Mouse (Mus musculus) spleen, adult 12 weeks (tissue): Measurements from ENCODE around the gene Plekhm1.
"Not testable (repeated sequence)": the region's sequence is repeated elsewhere in the genome, so short reads cannot be mapped to it uniquely, and the experiment has no call there.

ENCODE experiments used
- DNase-seq: peaks from one replicate; pipeline ENCODE4 v3.0.0; 2022; ENCODE audit warnings: low spot score

The Plekhm1 gene

GRCm38 (mm10) chr11:103411981-103412949 is at the start of gene Plekhm1:
TSS of gene Plekhm1 (minus strand) at chr11:103412687.
- DNase-seq, result peak; percentile 88

DNA sequence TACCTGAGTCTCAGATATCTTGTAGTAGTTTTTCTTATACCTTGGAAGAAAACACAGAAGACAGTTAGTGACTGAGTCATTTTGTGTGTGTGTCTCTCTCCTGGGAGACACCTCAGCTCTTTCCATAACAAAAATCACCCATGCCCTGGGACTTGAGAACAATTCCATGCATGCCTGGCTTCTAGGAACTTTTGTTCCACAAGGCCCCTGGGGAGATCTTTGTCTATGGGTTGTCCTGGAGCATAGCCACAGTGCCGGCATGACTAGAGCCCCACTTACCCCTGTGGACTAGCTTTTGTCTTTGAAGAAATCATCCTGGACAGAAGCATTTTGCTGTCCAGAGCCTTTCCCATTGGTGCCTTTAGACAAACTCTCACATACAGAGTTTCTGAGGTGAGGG is 38.6 kb upstream of the Plekhm1 start:
- not testable (repeated sequence) for DNase-seq

DNA sequence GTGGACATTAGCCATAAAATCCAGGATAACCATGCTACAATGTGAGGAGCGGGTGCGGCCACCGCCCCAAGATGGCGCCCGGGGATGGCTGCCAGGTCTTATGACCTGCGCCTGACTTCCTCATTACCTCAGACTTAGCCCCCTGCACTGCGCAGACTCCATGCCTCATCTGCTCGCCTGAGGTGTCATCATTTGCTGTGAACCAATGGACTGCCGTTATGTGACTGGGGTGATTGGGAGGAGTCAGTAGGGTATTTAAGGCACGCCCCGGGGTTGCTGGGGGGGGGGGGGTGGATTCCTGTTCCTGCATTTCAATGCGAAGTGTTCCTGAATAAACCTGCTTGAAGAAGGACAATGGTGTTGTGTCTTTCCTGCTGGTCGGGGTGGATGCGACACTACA is 37.2 kb upstream of the Plekhm1 start:
- not testable (repeated sequence) for DNase-seq

DNA sequence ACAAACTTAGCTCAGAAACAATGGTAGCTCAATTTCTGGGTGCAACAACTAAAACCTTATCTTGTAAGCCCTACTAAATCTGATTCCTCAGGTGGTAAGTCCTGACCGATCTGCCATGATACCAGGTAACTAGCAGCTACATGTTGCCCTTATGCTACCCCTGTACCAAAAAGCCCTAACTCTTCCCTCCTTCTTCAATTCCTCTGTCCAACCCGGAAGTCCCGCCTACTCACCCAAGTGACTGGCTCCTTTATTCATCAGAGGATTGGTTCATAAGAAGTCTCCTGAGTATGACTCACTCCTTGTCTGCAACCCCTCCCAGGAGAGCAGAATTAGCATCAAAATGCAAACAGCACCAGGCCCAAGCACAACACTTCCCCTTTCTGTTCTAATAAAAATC is 31.2 kb upstream of the Plekhm1 start:
- peak; percentile 6 for DNase-seq

- no peak for DNase-seq
Observed at GRCm38 (mm10) chr11:103436282-103436681, 23.8 kb upstream of the Plekhm1 start.

DNA sequence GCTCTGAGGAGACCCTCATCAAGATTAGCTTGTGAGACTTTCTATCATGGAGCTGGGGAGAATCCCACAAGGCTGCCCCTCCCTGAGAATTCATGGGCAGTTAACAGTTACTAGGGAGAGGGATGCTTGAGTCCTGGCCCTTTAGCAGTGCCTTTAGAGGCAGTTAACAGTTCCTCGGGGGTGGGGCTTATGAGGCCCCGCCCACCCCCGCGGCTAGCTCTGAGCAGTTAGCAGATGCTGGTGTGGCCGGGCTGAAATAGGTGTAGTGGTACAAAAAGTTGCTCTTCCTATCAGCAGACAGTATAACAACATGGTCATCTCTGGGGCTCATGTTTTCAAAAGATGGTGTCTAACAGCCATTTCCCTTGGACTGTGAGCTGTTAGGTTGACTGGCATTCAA is 12.5 kb upstream of the Plekhm1 start:
- DNase-seq, result no peak

DNA sequence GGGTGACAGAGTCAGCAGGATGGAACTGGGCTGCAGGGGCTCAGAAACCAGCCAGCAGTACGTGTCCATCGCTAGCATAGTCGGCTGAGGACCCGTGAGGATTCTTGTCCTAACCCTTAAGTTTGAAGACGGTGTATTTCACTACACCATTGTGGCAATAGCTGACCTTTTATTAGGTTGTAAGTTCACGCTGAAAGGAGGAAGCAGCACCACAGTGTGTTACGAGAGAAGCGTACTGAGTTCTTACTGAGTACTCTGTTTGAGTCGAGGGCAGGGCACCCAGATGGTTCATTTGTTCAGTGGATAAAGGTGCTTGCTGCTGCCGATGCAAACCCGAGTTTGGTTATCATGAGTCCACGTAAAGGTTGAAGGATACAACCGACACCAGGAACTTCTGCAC is 7.2 kb upstream of the Plekhm1 start:
- no peak for DNase-seq

GRCm38 (mm10) chr11:103419226-103419625 is 6.7 kb upstream of the Plekhm1 start:
- no peak for DNase-seq

DNA sequence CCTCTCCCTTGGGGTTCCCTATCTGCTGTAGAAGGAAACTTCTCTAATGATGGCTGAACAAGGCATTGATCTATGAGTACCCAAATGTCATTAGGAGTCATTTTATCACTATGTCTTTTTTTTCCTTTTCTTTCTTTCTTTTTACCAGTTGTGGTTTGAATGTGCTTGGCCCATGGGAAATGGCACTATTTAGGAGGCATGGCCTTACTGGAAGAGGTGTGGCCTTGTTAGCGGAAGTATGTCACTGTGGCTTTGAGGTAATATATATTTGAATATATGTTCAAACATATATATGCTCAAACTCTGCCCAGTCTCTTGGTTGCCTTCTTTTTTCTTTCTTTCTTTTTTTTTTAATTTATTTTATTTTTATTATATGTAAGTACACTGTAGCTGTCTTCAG is 1.0 kb upstream of the Plekhm1 start:
- DNase-seq, result no peak

- no peak for DNase-seq
Observed at GRCm38 (mm10) chr11:103412950-103413423, 500 bp upstream of the Plekhm1 start.

DNA sequence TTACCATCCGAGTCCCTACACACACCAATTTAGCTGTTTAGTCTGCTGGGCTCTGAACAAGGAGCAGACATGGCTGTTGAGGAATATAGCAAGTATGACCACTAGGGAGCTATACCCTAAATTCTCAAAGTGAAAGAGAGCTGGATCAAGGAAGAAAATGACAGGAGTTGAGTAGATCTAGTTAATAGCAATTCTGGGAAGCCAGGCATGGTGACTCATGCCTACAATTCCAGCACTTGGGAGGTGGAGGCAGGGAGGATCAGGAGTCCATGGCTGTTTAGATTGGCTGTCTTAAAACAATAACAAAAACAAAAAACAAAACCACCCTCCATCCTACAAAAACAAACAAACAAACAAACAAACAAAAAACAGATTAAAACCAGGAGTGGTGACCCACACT is 1.2 kb downstream of the Plekhm1 start:
- no peak for DNase-seq

- no peak for DNase-seq
Observed at GRCm38 (mm10) chr11:103408880-103409279, 3.6 kb downstream of the Plekhm1 start.

GRCm38 (mm10) chr11:103407136-103407535 is 5.4 kb downstream of the Plekhm1 start:
- not testable (repeated sequence) for DNase-seq

GRCm38 (mm10) chr11:103406551-103406950 is 5.9 kb downstream of the Plekhm1 start:
- DNase-seq, result no peak

DNA sequence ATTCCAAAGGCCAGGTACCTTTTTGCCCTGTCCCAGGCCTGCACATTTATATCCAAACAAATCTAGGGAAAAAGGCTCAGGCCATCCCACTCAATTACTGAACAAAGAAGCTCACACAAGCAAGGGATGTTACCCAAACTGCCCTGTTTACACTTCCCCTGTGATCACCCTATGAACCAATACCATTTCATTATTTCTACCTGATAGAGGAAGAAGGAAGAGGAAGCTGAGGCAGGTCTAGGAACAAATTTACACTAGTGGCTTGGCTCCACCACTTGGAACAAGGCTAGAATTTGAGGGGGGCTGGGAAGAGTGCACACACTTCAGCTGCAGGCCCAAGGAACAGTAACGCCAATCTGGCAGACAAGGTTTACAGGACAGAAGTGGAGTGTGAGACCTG is 6.7 kb downstream of the Plekhm1 start:
- DNase-seq, result no peak

DNA sequence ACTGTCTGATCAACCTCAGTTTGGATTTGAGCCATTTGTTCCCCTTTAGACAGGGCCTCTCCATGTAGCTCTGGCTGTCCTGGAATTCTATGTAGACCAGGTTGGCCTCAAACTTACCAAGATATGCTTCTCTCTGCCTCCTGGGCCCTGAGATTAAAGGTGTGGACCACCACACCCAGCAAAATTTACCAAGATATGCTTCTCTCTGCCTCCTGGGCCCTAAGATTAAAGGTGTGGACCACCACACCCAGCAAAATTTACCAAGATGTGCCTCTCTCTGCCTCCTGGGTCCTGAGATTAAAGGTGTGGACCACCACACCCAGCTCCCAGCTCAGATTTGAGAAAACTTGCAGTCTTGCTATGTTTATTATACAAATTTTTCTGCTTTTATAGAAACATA is 7.9 kb downstream of the Plekhm1 start:
- no peak for DNase-seq

DNA sequence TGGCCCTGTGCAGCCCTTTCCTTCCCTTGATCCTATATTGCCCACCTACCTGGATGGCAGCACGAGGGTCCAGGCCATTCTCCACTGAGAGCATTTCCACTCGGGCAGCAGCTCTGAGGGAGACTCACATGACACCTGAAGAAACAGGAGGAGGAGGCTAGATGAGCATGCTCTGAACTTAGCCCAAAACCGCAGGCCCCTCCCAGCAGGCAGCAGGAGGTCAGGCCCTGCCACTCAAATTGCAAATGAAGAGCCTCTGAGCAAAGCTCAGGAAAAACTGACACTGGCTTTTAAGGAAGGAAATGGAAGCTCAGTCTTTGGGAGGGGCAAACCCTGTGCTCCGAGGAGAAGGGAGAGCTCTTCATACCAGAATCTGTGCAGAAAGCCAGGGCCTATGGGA is 8.7 kb downstream of the Plekhm1 start:
- no peak for DNase-seq

DNA sequence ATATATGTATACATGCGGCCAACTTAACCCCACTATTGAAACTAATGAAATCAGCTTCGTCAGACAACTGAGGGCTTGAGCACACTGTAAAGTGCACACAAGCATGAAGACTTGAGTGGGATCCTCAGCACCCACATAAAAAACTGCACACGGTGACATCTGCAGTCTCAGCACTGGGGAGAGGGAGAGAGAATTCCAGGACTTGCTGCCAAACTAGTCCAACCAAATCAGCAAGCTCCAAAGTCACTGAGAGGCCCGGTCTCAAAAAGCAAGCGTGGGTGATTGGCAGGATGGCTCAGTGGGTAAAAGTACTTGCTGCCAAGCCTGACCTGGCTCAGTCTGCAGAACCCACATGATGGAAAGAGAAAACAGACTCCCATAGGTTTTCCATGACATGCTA is 9.7 kb downstream of the Plekhm1 start:
- DNase-seq, result no peak

DNA sequence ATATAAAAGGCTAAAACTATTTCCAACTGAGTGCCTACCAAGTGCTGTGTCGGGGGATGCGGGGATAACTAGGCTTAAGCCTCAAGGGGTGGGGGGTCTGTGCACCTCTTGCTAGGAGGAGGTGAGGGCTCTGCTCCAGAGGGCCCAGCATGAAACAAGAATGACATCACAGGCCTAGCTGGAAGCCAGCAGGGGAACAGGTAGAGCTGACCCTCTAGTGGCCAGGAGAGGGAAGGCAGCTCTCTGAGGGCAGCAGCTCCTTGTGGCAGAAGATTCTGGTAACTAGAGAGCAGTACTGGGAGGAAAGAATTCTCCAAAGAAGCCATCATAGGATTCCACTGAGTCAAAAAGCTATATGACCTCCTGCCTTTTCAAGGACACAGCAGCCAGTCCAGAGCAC is 10.3 kb downstream of the Plekhm1 start:
- DNase-seq, result peak; percentile 28

DNA sequence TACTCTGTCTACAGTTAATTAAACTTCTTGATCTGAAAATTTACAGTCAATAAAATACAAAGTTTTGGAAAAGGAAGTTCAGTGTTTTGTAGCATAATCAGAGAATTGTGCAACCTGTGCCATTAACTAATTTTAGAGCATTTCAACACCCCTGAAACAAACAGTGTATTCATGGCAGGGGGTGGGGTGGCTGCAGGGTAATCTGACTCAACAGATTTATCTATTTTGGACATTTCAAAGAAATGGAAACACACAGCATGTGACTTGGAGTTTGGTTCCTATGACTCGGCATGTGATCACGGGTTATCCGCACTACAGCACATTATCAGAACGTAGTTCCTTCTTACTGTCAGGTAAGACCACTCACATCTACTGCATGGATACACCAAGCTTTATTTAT is 12.5 kb downstream of the Plekhm1 start:
- no peak for DNase-seq

- DNase-seq, result no peak
Observed at GRCm38 (mm10) chr11:103399050-103399449, 13.4 kb downstream of the Plekhm1 start.

DNA sequence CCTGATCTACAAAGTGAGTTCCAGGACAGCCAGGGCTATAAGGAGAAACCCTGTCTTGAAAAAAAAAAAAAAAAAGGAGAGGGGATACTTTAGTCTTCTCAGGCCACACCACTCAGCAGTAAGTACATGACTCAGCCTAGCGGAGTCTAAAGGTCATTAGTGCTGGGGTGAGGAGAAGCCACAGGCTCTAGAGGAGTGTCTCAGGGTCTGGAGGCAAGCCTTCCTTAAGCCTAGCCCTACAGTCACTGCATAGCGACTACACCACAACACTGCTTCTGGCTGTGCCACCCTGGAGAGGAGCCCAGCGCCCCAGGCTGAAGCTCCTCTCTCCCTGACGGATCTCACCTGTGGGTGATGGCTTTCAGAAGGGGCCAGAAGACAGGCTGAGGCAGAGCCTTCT is 15.8 kb downstream of the Plekhm1 start:
- no peak for DNase-seq

DNA sequence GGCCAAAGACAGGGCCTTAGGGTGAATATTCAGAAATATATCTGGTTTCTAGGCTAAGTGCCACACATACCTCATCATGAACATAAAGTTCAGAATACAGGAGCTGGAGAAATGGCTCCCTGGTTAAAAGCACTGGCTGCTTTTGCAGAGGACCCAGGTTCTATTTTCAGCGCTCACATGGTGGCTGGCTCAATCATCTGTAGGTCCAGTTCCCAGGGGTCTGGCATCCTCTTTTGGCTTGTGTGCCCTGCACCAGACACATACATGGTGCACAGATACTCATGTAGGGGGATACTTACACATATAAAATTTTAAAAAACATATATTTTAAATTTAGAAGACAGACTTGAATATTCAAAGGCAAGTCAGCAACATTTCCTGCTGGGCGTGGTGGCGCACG is 16.3 kb downstream of the Plekhm1 start:
- no peak for DNase-seq

- DNase-seq, result no peak
Observed at GRCm38 (mm10) chr11:103394604-103395003, 17.9 kb downstream of the Plekhm1 start.
